Mouse (Mus musculus): Measurements from ENCODE around the gene Nfia.

Gene Nfia

DNA sequence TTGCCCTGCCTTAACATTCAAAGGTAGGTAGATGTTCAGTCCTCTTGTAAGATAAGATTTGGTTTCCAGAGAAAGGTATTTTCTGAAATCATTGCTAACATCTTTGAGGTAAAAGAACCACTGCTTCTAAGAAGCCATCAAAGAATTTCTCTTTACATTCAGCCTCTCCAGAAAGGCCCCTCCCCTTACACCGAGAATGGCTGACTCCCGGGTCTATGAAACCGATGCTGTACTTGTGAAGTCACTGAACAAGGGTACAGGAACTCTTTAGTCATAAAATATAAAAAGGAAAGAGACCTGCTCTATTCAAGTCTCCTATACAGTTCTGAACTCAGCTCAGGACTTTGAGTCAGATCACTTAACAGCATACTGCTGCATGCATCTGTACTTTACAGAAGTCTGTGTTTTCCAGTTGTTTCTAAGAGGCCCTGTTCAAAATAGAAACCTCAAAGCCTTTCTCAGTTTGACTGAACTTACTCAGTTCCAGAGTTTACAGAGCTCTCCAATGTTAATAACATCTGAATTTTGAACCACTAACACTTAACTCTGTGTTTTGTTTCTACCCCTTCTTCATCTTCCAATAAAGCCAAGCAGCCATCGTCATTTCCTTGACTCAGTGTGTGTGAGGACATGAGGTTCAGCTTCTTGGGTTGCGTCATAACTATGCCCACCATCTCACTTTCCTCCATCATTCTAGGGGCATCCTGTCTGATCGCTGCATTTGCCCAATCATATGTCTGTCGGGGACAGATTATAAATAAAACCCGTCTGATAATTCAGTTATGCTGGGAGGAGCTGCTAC lies 223.6 kb downstream of the Nfia start:
- DNase-seq (ENCODE audit: low read depth in 2 of 2, low spot score in 2 of 2) = no peak

DNA sequence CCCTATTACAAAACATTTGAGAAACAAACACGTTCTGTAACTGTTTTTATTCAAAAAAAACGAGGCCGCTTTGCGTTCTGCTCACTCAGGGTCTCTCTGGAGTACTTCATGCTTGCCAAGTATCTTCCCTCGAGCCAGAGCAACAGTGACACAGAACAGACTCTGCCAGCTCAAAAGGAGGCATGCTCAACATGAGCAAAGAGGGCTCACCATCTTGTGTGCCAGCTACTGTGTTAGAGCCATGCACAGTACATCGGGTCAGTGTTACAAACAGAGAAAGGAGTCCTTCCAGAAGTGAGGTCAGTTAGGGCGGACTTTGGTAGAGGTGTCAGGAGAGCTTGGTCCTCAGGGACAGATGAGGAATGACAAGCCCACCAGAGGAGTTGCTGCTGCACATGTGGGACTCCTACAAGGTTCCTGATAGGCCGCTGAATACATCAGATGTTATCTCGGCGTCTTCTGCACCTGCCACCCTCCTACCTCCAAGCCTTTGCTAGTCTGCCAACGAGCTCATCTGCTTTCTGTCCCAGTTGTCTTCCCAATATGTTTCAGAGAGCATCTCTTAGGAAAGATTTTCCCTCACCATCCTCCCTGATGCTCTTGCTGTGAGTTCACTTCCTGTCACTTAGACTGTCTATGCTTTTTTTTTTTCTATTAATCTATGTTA lies 224.8 kb downstream of the Nfia start:
- no peak for DNase-seq (ENCODE audit: low read depth in 2 of 2, low spot score in 2 of 2)

DNA sequence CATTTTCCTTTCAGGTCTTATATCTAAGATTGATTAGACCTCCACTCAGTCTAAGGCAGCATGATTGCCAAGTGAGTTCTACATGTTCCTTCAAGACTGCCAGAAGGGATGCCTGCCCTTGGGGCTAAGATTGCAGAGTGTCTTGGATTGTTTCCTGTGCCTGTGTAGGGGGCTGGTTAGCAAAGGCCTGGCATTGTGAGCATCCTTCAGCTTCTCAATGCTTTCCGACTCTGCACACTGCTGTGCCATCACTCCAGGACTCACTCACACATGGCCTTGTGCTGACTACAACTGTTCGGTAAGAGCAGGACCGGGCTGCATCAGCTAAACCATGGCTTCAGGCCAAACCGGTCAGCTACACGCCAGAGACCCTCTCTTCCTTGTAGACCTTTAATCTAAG lies 229.7 kb downstream of the Nfia start:
- no peak for DNase-seq (ENCODE audit: low read depth in 2 of 2, low spot score in 2 of 2)

DNA sequence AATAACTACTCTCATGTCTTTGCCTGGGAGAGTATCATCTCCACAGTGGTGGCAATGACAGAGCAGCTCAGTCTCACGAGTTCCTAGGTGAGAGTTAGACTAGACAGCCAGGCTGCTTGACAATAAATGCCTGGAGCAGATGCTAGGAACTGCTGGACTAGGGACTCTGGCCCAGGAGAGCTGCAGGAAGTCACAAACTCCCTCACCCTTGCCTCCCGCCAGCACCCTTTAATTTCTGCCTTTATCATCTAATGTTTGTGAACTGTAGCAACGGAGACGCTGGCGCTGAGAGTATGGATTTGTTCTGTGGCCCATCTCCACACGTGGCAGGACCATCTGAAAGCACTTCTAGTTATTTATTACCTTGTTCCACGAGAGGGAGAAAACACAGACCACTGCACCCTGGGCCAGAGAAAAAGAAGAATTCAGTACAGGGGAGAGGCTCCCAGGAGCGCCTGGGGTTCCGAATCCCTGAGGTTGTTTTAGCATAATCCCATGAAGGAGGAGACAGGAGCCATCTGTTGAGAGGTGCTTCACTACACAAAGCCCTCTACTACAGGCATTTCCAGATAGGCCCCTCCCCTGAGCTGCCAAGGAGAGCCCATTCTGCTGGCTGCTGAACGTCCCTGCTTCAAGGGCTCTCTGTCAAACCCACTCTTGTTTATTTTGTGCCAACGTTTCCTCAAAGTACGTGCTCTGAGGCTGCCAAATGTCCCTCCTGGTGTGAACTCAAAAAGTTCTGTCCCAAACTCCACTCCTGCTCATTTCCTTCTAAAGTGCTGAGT lies 231.0 kb downstream of the Nfia start:
- DNase-seq (ENCODE audit: low read depth in 2 of 2, low spot score in 2 of 2) = no peak

DNA sequence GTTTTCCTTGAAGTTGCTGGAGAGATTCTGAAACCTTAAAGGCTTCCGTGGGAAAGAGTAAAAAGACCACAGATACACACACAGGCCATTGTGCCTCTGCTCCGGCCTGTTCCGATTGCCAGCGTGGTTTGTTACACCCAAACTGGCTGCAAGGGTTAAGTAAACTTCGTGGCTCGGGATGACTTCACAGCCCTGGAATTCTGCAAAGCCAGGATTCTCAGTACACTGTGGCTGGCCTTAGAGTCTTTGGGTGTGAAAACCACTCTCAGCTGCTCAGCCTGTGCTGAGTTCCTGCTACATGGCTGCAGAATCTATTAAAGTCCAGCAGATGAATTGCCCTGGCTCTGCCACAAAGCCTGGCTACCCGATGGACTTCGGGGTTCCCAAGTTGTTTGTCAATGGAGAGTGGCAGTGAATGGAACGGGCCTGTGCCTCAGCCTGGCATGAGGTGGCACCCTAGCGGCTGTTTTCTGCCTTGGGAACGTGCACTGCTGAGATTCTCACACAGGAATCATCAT lies 231.6 kb downstream of the Nfia start:
- no peak for DNase-seq (ENCODE audit: low read depth in 2 of 2, low spot score in 2 of 2)

DNA sequence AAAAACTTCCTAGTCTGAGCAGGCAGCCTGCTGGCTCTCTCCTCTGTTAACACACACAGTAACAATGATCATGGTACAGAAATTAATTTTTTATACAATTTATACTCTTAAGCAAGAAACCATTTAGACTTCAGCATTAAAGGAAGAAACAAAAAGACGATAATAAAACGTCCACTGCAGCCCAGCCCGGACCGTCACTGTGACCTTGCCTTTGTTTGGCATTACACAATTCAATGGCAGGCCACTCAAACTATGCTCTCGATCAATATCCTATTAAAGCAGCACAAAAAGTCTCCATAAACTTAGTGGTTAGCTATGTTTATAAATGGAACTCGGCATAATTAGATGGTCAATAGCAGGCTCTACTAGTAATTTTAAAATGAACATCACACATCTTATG lies 232.5 kb downstream of the Nfia start:
- DNase-seq (ENCODE audit: low read depth in 2 of 2, low spot score in 2 of 2) = no peak

DNA sequence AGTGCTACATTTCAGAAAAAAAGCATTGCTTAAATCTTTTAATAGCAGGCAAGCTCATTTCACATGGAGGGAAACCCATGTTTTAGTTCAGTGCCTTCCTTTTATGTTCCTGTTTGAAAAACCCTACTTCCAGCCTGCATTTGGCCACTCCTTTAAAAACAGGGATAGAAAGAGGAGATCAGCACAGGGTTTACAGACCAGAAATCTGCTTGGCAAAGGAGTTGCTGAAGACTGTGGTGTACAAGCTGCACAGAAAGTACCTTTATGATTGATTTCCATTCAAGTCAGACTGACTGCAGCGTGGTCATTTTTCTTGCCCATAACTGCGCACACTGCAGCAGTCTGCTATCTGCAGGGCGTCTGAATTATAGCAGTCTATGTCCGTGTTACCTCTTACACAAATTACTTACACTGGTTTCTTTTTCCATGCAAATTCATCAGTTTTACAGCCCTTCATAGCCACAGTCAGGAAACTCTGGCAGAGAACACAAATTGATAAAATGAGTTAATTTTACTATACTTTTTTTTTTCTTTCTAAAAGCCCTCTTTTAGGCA lies 236.4 kb downstream of the Nfia start:
- DNase-seq (ENCODE audit: low read depth in 2 of 2, low spot score in 2 of 2) = no peak

DNA sequence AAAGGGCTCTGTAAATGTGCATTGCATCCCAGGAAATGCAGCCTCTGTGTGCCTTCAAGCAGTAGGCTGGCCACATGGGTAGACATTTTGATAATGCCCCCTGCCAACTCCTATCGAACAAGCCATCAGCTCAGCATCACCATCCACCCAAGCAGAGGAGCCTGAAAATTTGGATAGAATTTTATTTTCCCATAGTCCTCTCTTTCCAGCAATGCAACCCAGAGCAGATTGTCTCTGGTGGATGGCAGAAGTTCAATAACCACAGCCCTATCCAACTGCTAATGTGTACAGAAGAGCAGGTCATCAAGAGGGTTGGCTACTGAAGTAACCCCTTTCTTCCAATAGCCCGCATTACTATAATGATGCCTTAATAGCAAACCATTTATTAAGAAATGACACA lies 237.4 kb downstream of the Nfia start:
- DNase-seq (ENCODE audit: low read depth in 2 of 2, low spot score in 2 of 2) = no peak

DNA sequence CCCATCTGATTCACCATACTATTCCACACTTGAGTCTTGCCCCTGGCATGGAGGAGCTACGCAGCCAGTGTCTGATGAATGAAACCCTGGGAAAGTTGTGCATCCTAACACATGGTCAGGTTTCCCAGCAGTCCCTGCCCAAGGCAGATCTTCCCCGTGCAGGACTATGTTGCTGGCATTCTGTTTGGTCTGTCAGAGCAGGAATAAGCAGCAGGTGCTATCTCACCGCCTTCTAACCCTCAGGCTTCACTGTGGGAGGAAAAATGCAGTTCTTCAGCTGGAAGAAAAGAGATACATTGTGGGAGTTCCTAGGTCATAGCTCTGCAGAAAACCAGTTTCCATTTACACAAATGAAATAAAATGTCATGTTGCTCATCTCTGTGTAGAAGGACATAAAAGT lies 247.3 kb downstream of the Nfia start:
- DNase-seq (ENCODE audit: low read depth in 2 of 2, low spot score in 2 of 2) = no peak

DNA sequence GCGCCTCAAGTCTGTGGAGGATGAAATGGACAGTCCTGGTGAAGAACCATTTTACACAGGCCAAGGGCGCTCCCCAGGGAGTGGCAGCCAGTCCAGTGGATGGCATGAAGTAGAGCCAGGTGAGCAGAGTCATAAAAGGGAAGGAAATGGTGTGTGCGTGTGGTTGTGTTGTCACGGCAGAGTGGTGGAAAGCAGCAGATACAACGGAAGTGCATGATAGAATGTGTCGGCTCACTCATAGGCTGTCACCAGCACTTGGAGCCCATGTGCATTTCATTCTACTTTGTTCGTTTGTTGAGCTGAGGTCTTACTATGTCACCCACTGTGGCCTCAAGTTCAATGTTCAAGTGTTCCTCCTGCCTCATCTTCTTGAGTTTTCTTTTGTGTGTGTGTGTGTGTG lies 248.3 kb downstream of the Nfia start:
- no peak for DNase-seq (ENCODE audit: low read depth in 2 of 2, low spot score in 2 of 2)

DNA sequence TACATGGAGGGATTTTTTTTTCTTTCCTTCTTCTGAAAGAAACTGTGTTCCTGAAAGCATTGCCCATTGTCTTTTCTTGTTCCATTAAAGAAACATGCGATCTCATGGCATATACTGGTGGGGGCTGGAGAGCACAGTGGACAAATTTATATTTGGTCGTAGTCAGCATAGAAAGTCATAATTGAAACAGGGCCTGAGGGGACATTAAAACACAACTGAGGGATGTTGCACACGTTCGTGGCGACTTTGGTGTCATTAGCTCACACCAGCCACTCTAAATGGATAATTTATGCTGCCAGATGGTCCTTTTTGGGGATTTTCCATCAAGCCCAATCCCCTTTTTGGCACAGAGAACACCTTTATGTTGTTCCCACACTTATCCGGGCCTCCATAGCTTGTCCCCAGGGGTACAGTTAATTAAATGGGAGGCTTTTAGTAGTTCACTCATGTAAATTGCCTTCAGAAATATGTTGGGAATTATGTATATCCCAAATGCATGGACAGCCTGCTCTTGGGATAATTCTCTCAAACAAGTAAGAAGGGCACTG lies 250.8 kb downstream of the Nfia start:
- no peak for DNase-seq (ENCODE audit: low read depth in 2 of 2, low spot score in 2 of 2)

DNA sequence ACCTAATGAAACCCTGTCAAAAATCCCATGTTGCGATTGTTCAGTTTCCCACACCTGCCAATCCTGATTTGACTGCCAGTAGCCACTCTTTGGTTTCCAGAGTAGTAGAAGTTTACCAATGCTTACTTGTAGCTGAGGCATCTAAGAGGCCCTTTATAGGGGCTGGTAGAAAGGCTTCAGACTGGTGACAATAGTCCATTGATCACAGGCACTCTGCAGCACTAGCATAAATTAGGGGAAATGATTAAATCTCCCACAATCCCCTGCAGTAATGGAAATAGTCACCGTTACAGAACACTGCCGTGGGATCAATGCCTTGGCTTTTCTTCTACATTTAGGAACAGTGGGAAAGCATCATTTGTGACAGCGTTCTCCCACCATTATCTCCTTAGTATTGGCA lies 254.9 kb downstream of the Nfia start:
- DNase-seq (ENCODE audit: low read depth in 2 of 2, low spot score in 2 of 2) = no peak

DNA sequence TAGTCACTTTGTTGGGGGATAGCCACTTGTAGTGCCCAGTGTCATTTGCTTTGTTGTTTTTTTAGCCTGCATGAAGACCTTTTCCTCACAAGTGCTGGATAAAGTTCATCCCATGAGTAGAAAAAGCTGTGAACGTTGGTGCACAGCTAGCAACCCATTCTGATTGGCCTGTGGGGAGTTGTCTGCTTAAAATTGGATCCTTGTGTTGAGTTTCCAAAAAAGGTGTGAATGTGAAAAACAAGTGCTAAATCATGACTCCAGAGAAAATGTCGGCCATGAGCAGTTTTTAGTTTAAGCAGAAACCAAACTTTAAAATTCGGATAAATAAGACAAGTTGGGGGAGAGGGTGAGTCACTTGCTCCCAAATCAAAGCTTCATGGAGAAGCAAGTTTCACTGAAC lies 259.3 kb downstream of the Nfia start:
- no peak for DNase-seq (ENCODE audit: low read depth in 2 of 2, low spot score in 2 of 2)

DNA sequence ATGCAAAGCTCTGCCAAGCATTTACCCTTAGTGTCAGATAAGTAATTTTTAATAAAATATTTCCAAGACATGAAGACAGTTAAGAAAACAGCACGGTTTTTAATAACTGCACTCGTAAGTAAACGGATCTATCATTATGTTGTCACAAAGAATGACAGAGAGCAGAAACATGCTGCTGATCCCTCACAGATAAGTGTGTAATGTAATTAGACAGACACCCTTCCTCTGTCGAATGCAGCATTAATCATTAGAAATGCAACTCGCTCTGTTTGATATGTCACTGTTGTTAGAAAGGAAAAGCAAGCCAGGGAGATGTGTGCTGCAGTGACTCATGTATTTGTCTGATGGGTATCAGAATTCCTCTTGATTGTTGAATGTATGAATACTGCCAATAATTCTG lies 259.8 kb downstream of the Nfia start:
- DNase-seq (ENCODE audit: low read depth in 2 of 2, low spot score in 2 of 2) = no peak

DNA sequence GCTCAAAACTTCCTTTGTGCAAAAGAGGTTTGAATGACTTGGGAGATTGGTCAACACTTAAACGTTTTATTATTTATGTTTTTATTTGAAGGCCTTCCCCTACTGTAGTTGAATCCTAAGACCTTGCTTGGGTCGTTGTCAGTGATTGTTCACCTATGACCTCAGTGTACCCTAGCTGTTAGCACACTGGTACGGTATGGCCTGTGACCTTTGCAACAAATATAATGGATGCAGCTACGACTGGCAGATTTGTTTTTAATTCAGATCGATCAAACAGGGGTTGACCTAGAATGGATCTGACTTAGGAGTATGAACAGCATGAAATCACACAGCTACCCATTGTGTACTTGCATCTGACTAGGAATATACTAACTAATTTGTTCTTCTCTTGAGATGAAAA lies 266.6 kb downstream of the Nfia start:
- no peak for DNase-seq (ENCODE audit: low read depth in 2 of 2, low spot score in 2 of 2)

DNA sequence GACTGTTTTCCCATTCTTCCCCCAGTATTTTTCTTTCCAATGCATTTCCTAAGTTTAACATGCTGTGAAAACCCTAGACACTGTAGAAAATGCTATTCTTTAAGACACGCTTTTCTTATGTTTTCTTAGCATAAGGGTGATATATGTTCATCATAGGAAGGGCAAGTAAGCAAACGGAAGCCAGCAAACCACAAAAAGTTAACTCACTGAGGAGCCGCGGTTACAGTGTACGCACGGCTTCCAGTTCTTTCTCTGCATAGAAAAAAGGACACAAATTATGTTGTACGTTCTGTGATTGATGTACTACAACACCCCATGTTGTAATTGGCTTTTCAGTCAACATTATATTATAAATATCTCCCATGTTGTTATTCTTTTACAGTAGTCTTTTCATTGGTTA lies 267.6 kb downstream of the Nfia start:
- peak; percentile 37 to 60 for DNase-seq (ENCODE audit: low read depth in 2 of 2, low spot score in 2 of 2)

DNA sequence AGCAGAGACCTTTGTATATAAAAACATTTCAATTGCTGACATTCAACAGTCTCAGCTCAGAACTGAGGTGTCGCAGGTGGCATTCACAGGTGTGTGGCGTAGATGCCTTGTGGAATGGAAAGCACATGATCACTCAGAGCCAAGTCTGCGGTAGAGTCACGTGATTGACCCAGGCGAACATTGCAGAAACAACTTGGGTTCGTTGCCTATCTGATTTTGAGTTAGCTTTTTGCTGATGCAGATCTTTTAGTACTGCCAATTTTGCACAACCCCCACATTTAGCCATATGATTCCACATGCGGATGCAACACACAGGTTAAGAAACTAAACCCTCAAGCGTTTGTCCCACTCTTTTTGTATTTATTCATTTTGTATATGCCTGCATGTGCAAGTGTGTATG lies 272.1 kb downstream of the Nfia start:
- no peak for DNase-seq (ENCODE audit: low read depth in 2 of 2, low spot score in 2 of 2)

DNA sequence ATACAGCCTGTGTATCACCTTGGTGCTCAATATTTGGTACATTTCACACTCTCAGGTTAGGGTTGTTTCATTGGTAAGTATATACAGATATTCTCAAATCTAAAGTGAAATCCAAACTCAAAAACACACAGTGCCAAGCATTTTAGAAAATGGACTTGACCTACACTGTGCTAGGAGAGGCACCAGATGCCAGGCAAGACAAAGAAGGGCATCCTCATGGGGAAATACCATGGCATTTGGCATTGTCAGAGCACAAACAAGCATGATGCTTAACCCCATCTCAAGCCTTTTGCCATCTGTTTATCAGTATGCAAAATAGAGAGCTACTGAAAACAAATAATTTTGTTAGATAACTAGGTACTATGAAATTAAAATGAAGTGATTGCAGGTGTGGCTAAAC lies 274.8 kb downstream of the Nfia start:
- DNase-seq (ENCODE audit: low read depth in 2 of 2, low spot score in 2 of 2) = no peak

DNA sequence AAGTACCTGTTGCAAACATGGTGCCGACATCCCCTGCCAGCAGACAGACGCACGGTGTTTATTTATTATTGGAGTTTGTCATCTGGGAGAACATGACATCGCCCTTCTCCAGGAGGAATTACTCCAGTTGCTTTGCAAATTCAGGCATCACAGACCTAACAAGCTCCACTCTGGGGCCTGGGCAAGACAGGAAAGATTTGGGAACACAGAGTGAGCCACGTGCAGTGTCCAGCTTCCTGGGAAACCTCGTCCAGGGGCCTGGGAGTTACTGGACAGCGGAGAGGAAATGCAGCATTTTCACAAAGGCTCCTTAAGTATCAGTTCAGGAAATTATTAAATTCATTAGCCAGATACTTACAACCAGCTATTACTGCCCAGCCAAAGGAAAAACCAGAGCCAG lies 277.1 kb downstream of the Nfia start:
- no peak for DNase-seq (ENCODE audit: low read depth in 2 of 2, low spot score in 2 of 2)

DNA sequence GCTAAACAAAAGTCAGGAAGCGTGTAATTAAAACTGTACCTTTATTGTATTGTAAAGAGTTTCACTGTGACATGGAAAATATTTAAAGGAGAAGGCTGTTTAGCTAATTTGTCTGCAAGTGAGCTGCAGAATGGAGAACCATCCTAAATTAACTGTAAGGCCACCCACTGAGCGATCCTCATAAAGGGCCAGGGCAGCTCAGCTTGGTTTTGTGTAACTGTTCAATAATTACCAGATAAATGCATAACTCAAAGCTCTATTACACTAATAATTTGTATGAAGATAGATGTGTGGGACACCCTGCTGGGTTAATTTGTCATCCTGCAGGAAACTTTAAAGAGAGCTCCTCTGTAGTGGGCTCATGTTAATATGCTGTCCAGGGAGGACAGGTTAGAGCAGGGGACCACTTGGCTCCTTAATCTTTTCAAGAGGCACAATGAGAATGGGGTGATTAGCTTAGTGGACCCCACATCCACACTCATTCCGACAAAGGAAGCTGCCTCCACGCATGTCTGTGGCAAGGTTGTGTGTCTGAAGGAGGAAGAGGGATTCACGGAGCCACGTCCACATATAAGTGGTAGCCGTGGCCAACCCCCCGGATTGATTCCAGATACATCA lies 277.6 kb downstream of the Nfia start:
- DNase-seq (ENCODE audit: low read depth in 2 of 2, low spot score in 2 of 2) = no peak

DNA sequence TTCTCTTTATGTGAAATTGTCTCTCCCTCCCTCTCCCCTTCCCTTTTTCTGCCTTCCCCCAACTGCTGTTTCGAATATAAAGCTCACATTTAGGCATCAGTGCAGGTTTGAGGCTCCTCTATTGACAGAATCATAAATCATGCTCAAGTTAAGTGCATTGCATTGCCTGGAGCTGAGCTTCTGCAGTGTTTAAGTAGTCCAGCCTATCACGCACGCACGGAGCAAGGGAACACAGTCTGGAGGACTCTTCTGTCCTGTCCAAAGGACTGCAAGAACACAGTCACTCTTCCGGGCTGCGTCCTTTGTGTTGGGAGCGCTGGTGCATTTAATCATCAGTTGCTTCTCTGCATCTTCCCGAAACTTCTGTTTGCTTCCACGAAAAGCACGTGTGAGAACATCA lies 278.2 kb downstream of the Nfia start:
- no peak for DNase-seq (ENCODE audit: low read depth in 2 of 2, low spot score in 2 of 2)
